Comparison of ENCODE assay signal across 13 mouse cellular contexts in the genomic region with DNA sequence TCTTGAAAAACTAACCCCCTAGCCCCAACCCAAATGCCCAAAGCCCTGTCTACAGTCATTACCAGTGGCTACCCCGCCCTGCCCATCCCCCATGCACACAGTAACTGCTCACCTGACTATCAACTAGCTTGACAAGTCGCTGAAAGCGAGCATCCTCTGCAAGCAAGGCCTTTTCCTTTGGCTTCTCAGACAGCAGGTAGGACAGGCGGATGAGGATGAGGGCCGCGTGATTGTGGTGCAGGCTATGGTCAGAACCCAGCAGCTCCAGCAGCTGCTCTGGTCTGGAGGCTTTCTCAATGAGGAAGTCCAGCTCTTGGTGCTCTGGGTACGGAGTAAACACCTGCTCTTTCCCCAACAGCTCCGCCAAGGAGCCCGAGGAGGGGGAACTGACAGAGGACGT. TPM values are rescaled to one million over a fixed set of nuclear protein-coding genes. Genes with fewer than 3 reads are reported as not detected.
DNase-seq lines count a peak whose midpoint lies in the region; ATAC-seq and TF ChIP-seq lines count a peak whose summit lies in the region.
"Had no signal": no experiment of that assay in that cellular context is flagged by ENCODE, and none has a peak within 500 bp of the region (broad histone marks: within the 10 kb centered on the region; RNA-seq: fewer than 3 reads in every experiment).

No protein-coding gene starts in this region.

- no peak overlapping the region for H3K4me2 ChIP-seq in forebrain, embryonic 14.5 days (ENCODE audit: low read length)
- H3K4me2 ChIP-seq in limb, embryonic 14.5 days (replicated peaks; ENCODE audit: low read depth, low read length, severe bottlenecking) = no peak overlapping the region
- H3K4me2 ChIP-seq in stomach, embryonic 16.5 days (ENCODE audit: low read depth, low read length) = peak overlapping the region; percentile 83

- TF ChIP-seq CTCF in layer of hippocampus, adult 2 months (conservative IDR thresholded peaks at IDR 0.05) = no peak

- TF ChIP-seq POLR2A in limb, embryonic 14.5 days (IDR thresholded peaks at IDR 0.05; ENCODE audit: borderline replicate concordance, extremely low read depth, insufficient read depth, insufficient read length) = no peak

- peaks cover 62% of the 10 kb centered on the region for H3K36me3 ChIP-seq in forebrain, embryonic 10.5 days (replicated peaks)
- H3K36me3 ChIP-seq in forebrain, embryonic 14.5 days (ENCODE audit: control insufficient read depth, insufficient read depth, low read length) = peaks cover 52% of the 10 kb centered on the region
- H3K36me3 ChIP-seq in limb, embryonic 14.5 days (ENCODE audit: control insufficient read depth, insufficient read depth, low read length) = peaks cover 59% of the 10 kb centered on the region
- peaks cover 23% of the 10 kb centered on the region; the same call in 1 of the 2 replicates for H3K36me3 ChIP-seq in stomach, embryonic 16.5 days (ENCODE audit: control insufficient read depth, insufficient read depth, low read length)

- no peak overlapping the region for H3K27ac ChIP-seq in forebrain, embryonic 10.5 days
- H3K27ac ChIP-seq in forebrain, embryonic 14.5 days (ENCODE audit: low read depth, low read length) = no peak overlapping the region
- H3K27ac ChIP-seq in layer of hippocampus, adult 2 months = no peak overlapping the region
- H3K27ac ChIP-seq in limb, embryonic 14.5 days (replicated peaks; ENCODE audit: low read depth, low read length) = no peak overlapping the region
- H3K27ac ChIP-seq in stomach, embryonic 16.5 days (ENCODE audit: low read length) = no peak overlapping the region

- H3K4me1 ChIP-seq in forebrain, embryonic 10.5 days = peaks cover 28% of the 10 kb centered on the region
- peaks cover 9% of the 10 kb centered on the region for H3K4me1 ChIP-seq in forebrain, embryonic 14.5 days (ENCODE audit: control insufficient read depth, insufficient read depth, low read length)
- peaks cover 13% of the 10 kb centered on the region for H3K4me1 ChIP-seq in limb, embryonic 14.5 days (ENCODE audit: control insufficient read depth, insufficient read depth, low read length)
- H3K4me1 ChIP-seq in stomach, embryonic 16.5 days (ENCODE audit: control insufficient read depth, insufficient read depth, low read length) = peaks cover 19% of the 10 kb centered on the region

- peak overlapping the region; percentile 81; the same call in 1 of the 2 replicates for H3K4me3 ChIP-seq in forebrain, embryonic 10.5 days
- no peak overlapping the region for H3K4me3 ChIP-seq in forebrain, embryonic 14.5 days (ENCODE audit: low read depth, low read length)
- H3K4me3 ChIP-seq in layer of hippocampus, adult 2 months = peak overlapping the region; percentile 15; the same call in 1 of the 2 replicates
- no peak overlapping the region for H3K4me3 ChIP-seq in limb, embryonic 14.5 days (replicated peaks; ENCODE audit: low read length)
- H3K4me3 ChIP-seq in stomach, embryonic 16.5 days (replicated peaks; ENCODE audit: low read length) = peak overlapping the region; percentile 58

- no peak overlapping the region for H3K9ac ChIP-seq in forebrain, embryonic 14.5 days (ENCODE audit: low read length)
- peak overlapping the region; percentile 12; the same call in 1 of the 2 replicates for H3K9ac ChIP-seq in limb, embryonic 14.5 days (ENCODE audit: low read depth, low read length, severe bottlenecking)
- H3K9ac ChIP-seq in stomach, embryonic 16.5 days (ENCODE audit: low read length) = no peak overlapping the region
- H3K9ac ChIP-seq: forebrain, postnatal 0 days had no signal

- WGBS in forebrain, embryonic 10.5 days = 92% methylated on average over 10 of the region's 10 CpGs
- WGBS in forebrain, embryonic 14.5 days = 87% methylated on average over 10 of the region's 10 CpGs
- 94% methylated on average over 10 of the region's 10 CpGs for WGBS in limb, embryonic 14.5 days
- 79% methylated on average over 10 of the region's 10 CpGs for WGBS in stomach, embryonic 16.5 days

- no peak for DNase-seq in forebrain, embryonic 10.5 days (ENCODE audit: extremely low spot score, low spot score)
- DNase-seq in forebrain, embryonic 14.5 days (ENCODE audit: low spot score) = no peak
- no peak for DNase-seq in layer of hippocampus, adult 2 months (ENCODE audit: low spot score in 2 of 2)
- DNase-seq in layer of hippocampus, postnatal 36 days = no peak
- DNase-seq in limb, embryonic 14.5 days (ENCODE audit: low spot score) = no peak
- DNase-seq in gastrocnemius, adult 8-10 months (ENCODE audit: low spot score in 2 of 2) = no peak
- DNase-seq: cerebellum, adult 8-10 months; forebrain, postnatal 0 days had no signal

- no peak for ATAC-seq in forebrain, embryonic 14.5 days
- ATAC-seq in limb, embryonic 14.5 days (ENCODE audit: low FRiP score, low read depth) = no peak
- no peak for ATAC-seq in stomach, embryonic 16.5 days (ENCODE audit: insufficient read depth, low FRiP score)
- no peak for ATAC-seq in erythroid progenitor cell, adult 5-6 weeks (replicated peaks; ENCODE audit: low FRiP score, poor library complexity, severe bottlenecking)
- ATAC-seq: activated CD4-positive, CD25-positive, alpha-beta regulatory T cell, adult 4 months; forebrain, postnatal 0 days; inflammation-experienced regulatory T-cells, adult 6 months had no signal

- no peaks in the 10 kb centered on the region for H3K27me3 ChIP-seq in forebrain, embryonic 10.5 days (ENCODE audit: poor library complexity, severe bottlenecking)
- no peaks in the 10 kb centered on the region for H3K27me3 ChIP-seq in forebrain, embryonic 14.5 days (replicated peaks; ENCODE audit: control insufficient read depth, insufficient read depth, low read length)
- no peaks in the 10 kb centered on the region for H3K27me3 ChIP-seq in limb, embryonic 14.5 days (ENCODE audit: control insufficient read depth, insufficient read depth, low read length)
- H3K27me3 ChIP-seq in stomach, embryonic 16.5 days (ENCODE audit: control insufficient read depth, insufficient read depth, low read length) = no peaks in the 10 kb centered on the region

- H3K9me3 ChIP-seq in forebrain, embryonic 10.5 days = no peaks in the 10 kb centered on the region
- H3K9me3 ChIP-seq in forebrain, embryonic 14.5 days (replicated peaks; ENCODE audit: control insufficient read depth, low read length) = no peaks in the 10 kb centered on the region
- no peaks in the 10 kb centered on the region for H3K9me3 ChIP-seq in limb, embryonic 14.5 days (ENCODE audit: control insufficient read depth, low read length)
- H3K9me3 ChIP-seq in stomach, embryonic 16.5 days (replicated peaks; ENCODE audit: control insufficient read depth, low read length) = no peaks in the 10 kb centered on the region

RNA-seq across cellular contexts. Expression of gene Tbrg4, which starts 2.2 kb away (rescaled TPM):
- polyA plus RNA-seq in forebrain, embryonic 10.5 days (2016; fragmentation: Nextera tagmentation; extraction: Ambion mirVana) = 71.2 and 80.0 TPM in 2 replicates
- polyA plus RNA-seq in forebrain, embryonic 14.5 days (2014; fragmentation: Nextera tagmentation; extraction: Ambion mirVana) = 23.4 and 28.1 TPM in 2 replicates
- total RNA-seq in layer of hippocampus, adult 2 months (2021) = 10 to 100 TPM; 42.9 to 52.9 TPM
- 10 to 100 TPM; 40.4 to 47.9 TPM for total RNA-seq in layer of hippocampus, postnatal 36 days (2021)
- 108 and 147 TPM in 2 replicates for polyA plus RNA-seq in limb, embryonic 14.5 days (2012; rRNA removed)
- polyA plus RNA-seq in limb, embryonic 14.5 days (2014; fragmentation: Nextera tagmentation; extraction: Ambion mirVana) = 33.8 and 34.3 TPM in 2 replicates
- 40.4 and 44.0 TPM in 2 replicates for polyA plus RNA-seq in stomach, embryonic 16.5 days (2015; fragmentation: Nextera tagmentation; extraction: Ambion mirVana)
- total RNA-seq in gastrocnemius, adult 8-10 months (2022) = 10 to 100 TPM; 53.8 to 63.0 (median 61.0) TPM
- total RNA-seq in erythroid progenitor cell, adult 5-6 weeks (2015; ENCODE audit: low replicate concordance) = 10.1 and 21.8 TPM in 2 replicates
- total RNA-seq in erythroid progenitor cell, adult 5-6 weeks (2017; ENCODE audit: low replicate concordance) = 3.1 and 9.2 TPM in 2 replicates

RNA-seq across cellular contexts. Expression of gene Wap, which starts 14.7 kb away (rescaled TPM):
- polyA plus RNA-seq in forebrain, embryonic 10.5 days (2016; fragmentation: Nextera tagmentation; extraction: Ambion mirVana) = not detected in 2 replicates
- not detected in 2 replicates for polyA plus RNA-seq in forebrain, embryonic 14.5 days (2014; fragmentation: Nextera tagmentation; extraction: Ambion mirVana)
- total RNA-seq in layer of hippocampus, adult 2 months (2021) = not detected
- not detected for total RNA-seq in layer of hippocampus, postnatal 36 days (2021)
- polyA plus RNA-seq in limb, embryonic 14.5 days (2012; rRNA removed) = not detected in 2 replicates
- polyA plus RNA-seq in limb, embryonic 14.5 days (2014; fragmentation: Nextera tagmentation; extraction: Ambion mirVana) = not detected in 2 replicates
- not detected in 2 replicates for polyA plus RNA-seq in stomach, embryonic 16.5 days (2015; fragmentation: Nextera tagmentation; extraction: Ambion mirVana)
- total RNA-seq in gastrocnemius, adult 8-10 months (2022) = not detected
- total RNA-seq in erythroid progenitor cell, adult 5-6 weeks (2015; ENCODE audit: low replicate concordance) = not detected in 2 replicates
- not detected in 2 replicates for total RNA-seq in erythroid progenitor cell, adult 5-6 weeks (2017; ENCODE audit: low replicate concordance)
- total RNA-seq: forebrain, postnatal 0 days; layer of hippocampus, postnatal 25 days had no signal
- polyA plus RNA-seq: activated CD4-positive, CD25-positive, alpha-beta regulatory T cell, adult 4 months; forebrain, postnatal 0 days; inflammation-experienced regulatory T-cells, adult 6 months had no signal

RNA-seq across cellular contexts. Expression of gene Nacad, which starts 17.9 kb away (rescaled TPM):
- 6.2 and 7.1 TPM in 2 replicates for polyA plus RNA-seq in forebrain, embryonic 10.5 days (2016; fragmentation: Nextera tagmentation; extraction: Ambion mirVana)
- 49.6 and 63.9 TPM in 2 replicates for polyA plus RNA-seq in forebrain, embryonic 14.5 days (2014; fragmentation: Nextera tagmentation; extraction: Ambion mirVana)
- 10 to 100 TPM; 36.9 to 37.1 TPM for total RNA-seq in layer of hippocampus, adult 2 months (2021)
- total RNA-seq in layer of hippocampus, postnatal 36 days (2021) = 10 to 100 TPM; 39.0 to 48.5 TPM
- 2.0 and 2.1 TPM in 2 replicates for polyA plus RNA-seq in limb, embryonic 14.5 days (2012; rRNA removed)
- polyA plus RNA-seq in limb, embryonic 14.5 days (2014; fragmentation: Nextera tagmentation; extraction: Ambion mirVana) = 0.89 and 1.7 TPM in 2 replicates
- polyA plus RNA-seq in stomach, embryonic 16.5 days (2015; fragmentation: Nextera tagmentation; extraction: Ambion mirVana) = 7.2 and 9.4 TPM in 2 replicates
- under 1 TPM; 0.08 to 0.22 (median 0.15) TPM for total RNA-seq in gastrocnemius, adult 8-10 months (2022)
- total RNA-seq in erythroid progenitor cell, adult 5-6 weeks (2015; ENCODE audit: low replicate concordance) = not detected in 2 replicates
- total RNA-seq in erythroid progenitor cell, adult 5-6 weeks (2017; ENCODE audit: low replicate concordance) = 0.98 and 2.7 TPM in 2 replicates
- polyA plus RNA-seq: activated CD4-positive, CD25-positive, alpha-beta regulatory T cell, adult 4 months; inflammation-experienced regulatory T-cells, adult 6 months had no signal

RNA-seq across cellular contexts. Expression of gene Ramp3, which starts 34.6 kb away (rescaled TPM):
- 5.4 and 5.6 TPM in 2 replicates for polyA plus RNA-seq in forebrain, embryonic 10.5 days (2016; fragmentation: Nextera tagmentation; extraction: Ambion mirVana)
- 4.0 and 4.2 TPM in 2 replicates for polyA plus RNA-seq in forebrain, embryonic 14.5 days (2014; fragmentation: Nextera tagmentation; extraction: Ambion mirVana)
- 1 to 10 TPM; 6.1 to 7.6 TPM for total RNA-seq in layer of hippocampus, adult 2 months (2021)
- total RNA-seq in layer of hippocampus, postnatal 36 days (2021) = 1 to 10 TPM; 4.8 to 4.9 TPM
- polyA plus RNA-seq in limb, embryonic 14.5 days (2012; rRNA removed) = 10.3 and 11.3 TPM in 2 replicates
- 4.5 and 6.7 TPM in 2 replicates for polyA plus RNA-seq in limb, embryonic 14.5 days (2014; fragmentation: Nextera tagmentation; extraction: Ambion mirVana)
- polyA plus RNA-seq in stomach, embryonic 16.5 days (2015; fragmentation: Nextera tagmentation; extraction: Ambion mirVana) = 6.0 and 6.4 TPM in 2 replicates
- total RNA-seq in gastrocnemius, adult 8-10 months (2022) = 1 to 10 TPM in 1 of 4 experiments, under 1 TPM in 3; 0.54 to 1.5 (median 0.69) TPM
- total RNA-seq in erythroid progenitor cell, adult 5-6 weeks (2015; ENCODE audit: low replicate concordance) = 2.5 TPM in 1 of 2 replicates, not detected in the other
- total RNA-seq in erythroid progenitor cell, adult 5-6 weeks (2017; ENCODE audit: low replicate concordance) = not detected in 2 replicates

Comparison
In these comparisons a context has a peak if more than half of its experiments do, and no peak if none do; other contexts are left out.
1. H3K4me3 ChIP-seq: peak in forebrain, embryonic 10.5 days (single experiment), layer of hippocampus, adult 2 months (single experiment) and stomach, embryonic 16.5 days (single experiment); none in forebrain, embryonic 14.5 days (single experiment) and limb, embryonic 14.5 days (single experiment).
2. RNA of gene Nacad, which starts 17.9 kb away (total RNA-seq): 39.0 to 48.5 TPM in layer of hippocampus, postnatal 36 days and 36.9 to 37.1 TPM in layer of hippocampus, adult 2 months; 0.98 to 2.7 TPM in erythroid progenitor cell, adult 5-6 weeks and 0.08 to 0.22 TPM in gastrocnemius, adult 8-10 months; every median in the first group is over 10 times any median in the second.